Mouse (Mus musculus): ENCODE measurements at regions not wholly inside any gene's neighbourhood (a gene's known extent, or its start where the extent isn't known, plus 50 kb on each side); places are given as distances from the start of the nearest gene placed in this dataset.

DNA sequence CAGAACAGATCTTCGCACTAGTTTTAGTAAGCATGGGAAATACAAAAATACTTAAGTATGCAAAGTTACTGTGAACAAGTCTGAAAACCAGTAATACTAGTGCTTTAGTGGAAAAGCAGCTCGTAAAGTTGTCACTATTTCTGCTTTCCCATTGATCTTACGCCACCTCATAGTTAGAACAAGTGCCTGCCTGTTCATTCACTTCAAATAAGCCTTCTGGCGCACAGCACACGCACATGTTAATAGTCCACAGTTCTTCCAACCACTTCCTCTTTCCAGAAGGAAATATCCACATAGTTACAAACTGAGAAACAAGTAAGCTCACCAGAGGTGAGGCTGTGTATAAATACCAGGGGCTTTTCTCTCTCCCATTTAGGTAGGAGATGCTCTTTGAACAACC, 182.9 kb upstream of the Rsrc1 start:
- Histone ChIP-seq H3K4me2 (replicated peaks; ENCODE audit: low read depth) (no peak overlapping the region), H3K9me3 (ENCODE audit: control insufficient read depth) (no peaks in the 10 kb centered on the region), H3K27me3 (replicated peaks; ENCODE audit: control insufficient read depth, insufficient read depth, low read length) (no peaks in the 10 kb centered on the region), H3K4me3 (ENCODE audit: low read depth, low read length) (no peak overlapping the region), H3K4me1 (replicated peaks; ENCODE audit: control insufficient read depth, insufficient read depth, low read length) (no peaks in the 10 kb centered on the region), H3K27ac (ENCODE audit: low read depth, low read length) (no peak overlapping the region), H3K36me3 (ENCODE audit: control insufficient read depth, insufficient read depth) (no peaks in the 10 kb centered on the region), H3K9ac (ENCODE audit: low read depth, low read length) (no peak overlapping the region)
- TF ChIP-seq CTCF (IDR thresholded peaks at IDR 0.05; ENCODE audit: low read depth), result no peak
- WGBS, result 71% methylated on average over 5 of the region's 5 CpGs
- no peak for ATAC-seq

DNA sequence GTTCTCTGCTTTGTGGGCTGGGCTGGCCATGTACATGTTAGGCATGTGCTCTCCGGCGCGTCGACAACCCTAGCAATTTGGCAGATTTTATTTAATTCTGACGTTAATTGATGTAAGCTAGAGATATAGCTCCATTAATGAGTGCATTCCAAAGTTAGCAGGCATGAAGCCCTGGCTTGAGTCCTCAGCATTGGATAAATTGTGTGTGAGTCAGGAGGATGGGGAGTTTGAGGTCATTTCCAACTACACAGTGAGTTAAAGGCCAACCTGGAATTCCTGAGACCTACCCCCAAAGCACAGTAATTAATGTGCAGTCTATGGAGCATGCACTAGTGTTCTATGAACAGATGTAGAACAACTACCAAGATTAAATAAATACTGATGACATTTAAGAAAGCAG, 178.7 kb upstream of the Rsrc1 start:
- H3K36me3 ChIP-seq (ENCODE audit: control insufficient read depth, insufficient read depth), result no peaks in the 10 kb centered on the region
- no peaks in the 10 kb centered on the region for H3K9me3 ChIP-seq (ENCODE audit: control insufficient read depth)
- 89% methylated on average over 5 of the region's 5 CpGs for WGBS
- no peak overlapping the region for H3K4me2 ChIP-seq (replicated peaks; ENCODE audit: low read depth)
- no peaks in the 10 kb centered on the region for H3K27me3 ChIP-seq (replicated peaks; ENCODE audit: control insufficient read depth, insufficient read depth, low read length)
- H3K4me1 ChIP-seq (replicated peaks; ENCODE audit: control insufficient read depth, insufficient read depth, low read length), result no peaks in the 10 kb centered on the region
- no peak overlapping the region for H3K27ac ChIP-seq (ENCODE audit: low read depth, low read length)
- no peak overlapping the region for H3K9ac ChIP-seq (ENCODE audit: low read depth, low read length)
- no peak overlapping the region for H3K4me3 ChIP-seq (ENCODE audit: low read depth, low read length)
- ATAC-seq, result no peak
- TF ChIP-seq CTCF (IDR thresholded peaks at IDR 0.05; ENCODE audit: low read depth), result no peak

DNA sequence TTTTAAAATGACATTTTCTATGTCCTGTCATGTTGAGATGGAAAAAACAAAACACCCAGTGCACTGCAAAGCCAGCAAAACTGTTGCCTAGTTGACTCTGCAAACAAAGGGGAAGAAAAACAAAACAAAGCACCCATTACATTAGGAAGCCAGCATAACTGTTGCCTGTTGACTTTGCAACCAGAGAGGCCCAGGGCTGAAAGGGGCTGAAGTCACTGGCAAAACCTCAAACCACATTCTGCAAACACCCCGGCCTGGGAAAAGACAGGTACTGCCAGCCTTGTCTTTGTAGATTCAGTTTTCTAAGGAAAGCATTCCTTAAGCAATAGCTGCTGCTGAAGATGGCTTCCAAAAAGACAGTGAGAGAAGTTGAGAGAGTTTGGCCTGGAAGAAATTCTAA, 175.0 kb upstream of the Rsrc1 start:
- no peaks in the 10 kb centered on the region for H3K9me3 ChIP-seq (ENCODE audit: control insufficient read depth)
- no peak overlapping the region for H3K4me2 ChIP-seq (replicated peaks; ENCODE audit: low read depth)
- no peak for ATAC-seq
- H3K27ac ChIP-seq (ENCODE audit: low read depth, low read length), result no peak overlapping the region
- H3K36me3 ChIP-seq (ENCODE audit: control insufficient read depth, insufficient read depth), result no peaks in the 10 kb centered on the region
- H3K4me3 ChIP-seq (ENCODE audit: low read depth, low read length), result no peak overlapping the region
- no peaks in the 10 kb centered on the region for H3K27me3 ChIP-seq (replicated peaks; ENCODE audit: control insufficient read depth, insufficient read depth, low read length)
- 36% methylated on average over 1 of the region's 1 CpGs for WGBS
- H3K9ac ChIP-seq (ENCODE audit: low read depth, low read length), result no peak overlapping the region
- H3K4me1 ChIP-seq (replicated peaks; ENCODE audit: control insufficient read depth, insufficient read depth, low read length), result no peaks in the 10 kb centered on the region
- TF ChIP-seq CTCF (IDR thresholded peaks at IDR 0.05; ENCODE audit: low read depth), result no peak

DNA sequence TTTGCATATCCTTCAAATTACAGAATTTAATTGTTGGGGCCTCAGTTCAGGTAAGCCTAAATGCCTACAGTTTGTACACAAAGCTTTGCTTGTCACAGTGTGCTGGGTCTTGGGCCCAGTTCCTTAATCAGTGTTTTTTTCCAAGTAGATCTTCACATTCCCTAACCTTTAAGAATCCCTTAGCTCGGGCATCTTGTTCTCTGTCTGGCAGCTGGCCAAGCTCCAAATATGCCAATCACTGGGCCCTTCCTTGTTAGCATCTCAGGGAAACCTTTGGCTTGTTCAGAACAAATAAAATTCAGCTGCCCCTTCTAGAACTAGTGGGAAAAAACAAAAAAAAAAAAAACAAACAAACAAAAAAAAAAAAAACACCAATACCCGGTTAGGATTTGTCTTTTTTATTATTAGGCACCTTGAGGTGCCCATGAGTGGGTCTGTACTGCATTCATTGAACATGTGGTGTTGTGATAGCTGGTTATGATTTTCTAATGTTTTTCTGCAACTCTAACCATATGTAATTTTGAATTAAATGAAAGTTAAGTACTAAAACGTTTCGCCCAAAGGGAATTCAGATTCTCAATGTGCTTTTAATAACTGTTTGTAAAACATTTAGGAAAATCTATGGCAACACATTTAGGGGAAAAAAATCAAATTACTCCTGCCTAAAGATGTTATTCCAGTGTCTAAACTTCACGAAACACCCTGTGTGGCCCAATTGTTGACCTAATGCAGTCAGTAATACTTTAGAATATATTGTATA, 168.3 kb upstream of the Rsrc1 start:
- 67% methylated on average over 5 of the region's 5 CpGs for WGBS
- Histone ChIP-seq H3K27ac (ENCODE audit: low read depth, low read length) (no peak overlapping the region), H3K4me1 (replicated peaks; ENCODE audit: control insufficient read depth, insufficient read depth, low read length) (no peaks in the 10 kb centered on the region), H3K9me3 (ENCODE audit: control insufficient read depth) (no peaks in the 10 kb centered on the region), H3K36me3 (ENCODE audit: control insufficient read depth, insufficient read depth) (no peaks in the 10 kb centered on the region), H3K4me2 (replicated peaks; ENCODE audit: low read depth) (no peak overlapping the region), H3K9ac (ENCODE audit: low read depth, low read length) (no peak overlapping the region), H3K4me3 (ENCODE audit: low read depth, low read length) (no peak overlapping the region), H3K27me3 (replicated peaks; ENCODE audit: control insufficient read depth, insufficient read depth, low read length) (no peaks in the 10 kb centered on the region)
- TF ChIP-seq CTCF (IDR thresholded peaks at IDR 0.05; ENCODE audit: low read depth), result no peak
- ATAC-seq, result no peak

DNA sequence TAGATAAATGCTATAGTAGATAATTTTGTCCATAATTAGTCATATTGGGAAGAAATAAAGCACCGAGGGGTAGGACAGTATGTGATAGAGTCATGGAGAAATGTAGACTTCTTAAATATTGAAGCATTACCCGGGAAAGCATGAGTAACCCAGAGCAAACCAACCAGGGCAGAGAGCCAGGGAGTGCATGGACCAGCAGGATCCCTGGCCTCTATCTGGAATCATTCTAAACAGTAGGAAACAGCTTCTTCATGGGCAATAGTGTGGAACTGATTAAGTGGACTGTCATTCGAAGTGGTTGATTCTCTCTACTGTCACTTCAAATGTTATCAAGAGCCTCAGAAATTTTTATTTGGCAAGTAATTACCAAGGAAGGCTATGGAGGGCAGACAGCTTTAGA, 155.4 kb upstream of the Rsrc1 start:
- 86% methylated on average over 3 of the region's 3 CpGs for WGBS
- H3K4me1 ChIP-seq (replicated peaks; ENCODE audit: control insufficient read depth, insufficient read depth, low read length), result no peaks in the 10 kb centered on the region
- H3K9ac ChIP-seq (ENCODE audit: low read depth, low read length), result no peak overlapping the region
- no peaks in the 10 kb centered on the region for H3K36me3 ChIP-seq (ENCODE audit: control insufficient read depth, insufficient read depth)
- H3K9me3 ChIP-seq (ENCODE audit: control insufficient read depth), result no peaks in the 10 kb centered on the region
- H3K27me3 ChIP-seq (replicated peaks; ENCODE audit: control insufficient read depth, insufficient read depth, low read length), result no peaks in the 10 kb centered on the region
- no peak for ATAC-seq
- H3K4me2 ChIP-seq (replicated peaks; ENCODE audit: low read depth), result no peak overlapping the region
- no peak overlapping the region for H3K4me3 ChIP-seq (ENCODE audit: low read depth, low read length)
- no peak overlapping the region for H3K27ac ChIP-seq (ENCODE audit: low read depth, low read length)
- TF ChIP-seq CTCF (IDR thresholded peaks at IDR 0.05; ENCODE audit: low read depth), result no peak
